Mouse (Mus musculus) limb, embryonic 10.5 days (tissue): ENCODE data around the gene Ift122. TPM values are rescaled to one million over a fixed set of nuclear protein-coding genes. Genes with fewer than 3 reads are reported as not detected.
"Not testable (repeated sequence)": the region's sequence is repeated elsewhere in the genome, so short reads cannot be mapped to it uniquely, and the experiment has no call there.

ENCODE experiments used
- DNase-seq: peaks from one replicate; pipeline ENCODE4 v3.0.0-alpha.2; 2017; ENCODE audit warnings: low spot score
- H3K27ac ChIP-seq: fragments of 300-500 bp; sonication (generic); 2 replicates; pipeline ENCODE4 v1.5.1; 2016; ENCODE audit warnings: mild to moderate bottlenecking
- H3K27me3 ChIP-seq: fragments of 300-500 bp; sonication (generic); 2 replicates; pipeline ENCODE4 v1.6.1; 2016; ENCODE audit warnings: low read depth, mild to moderate bottlenecking; ENCODE audit not compliant: poor library complexity, severe bottlenecking
- H3K36me3 ChIP-seq: fragments of 300-500 bp; sonication (generic); 2 replicates; pipeline ENCODE4 v1.6.1; 2016; ENCODE audit warnings: mild to moderate bottlenecking, moderate library complexity
- H3K4me1 ChIP-seq: fragments of 300-500 bp; sonication (generic); 2 replicates; pipeline ENCODE4 v1.6.1; 2016
- H3K4me3 ChIP-seq: fragments of 300-500 bp; sonication (generic); 2 replicates; pipeline ENCODE4 v1.5.1; 2016; ENCODE audit warnings: mild to moderate bottlenecking, moderate library complexity
- H3K9me3 ChIP-seq: fragments of 300-500 bp; sonication (generic); replicated peaks from 2 replicates; pipeline ENCODE4 v1.6.1; 2016; ENCODE audit warnings: mild to moderate bottlenecking
- WGBS: fragments of 180-500 bp; shearing (Covaris S2); methylation state at CpG from one replicate; pipeline ENCODE4 v1.1.7; 2016; 5-methylcytosine and 5-hydroxymethylcytosine counted together
- polyA plus RNA-seq: library from polyadenylated mRNA; unstranded; fragments of >200 nt; fragmentation: Nextera tagmentation; extraction: Ambion mirVana; gene quantifications from 2 replicates; pipeline ENCODE4 v1.2.1, GENCODE M21; 2016

The Ift122 gene
- polyA plus RNA-seq, 1 experiment from 2014 or later, result 34.2 TPM

DNA sequence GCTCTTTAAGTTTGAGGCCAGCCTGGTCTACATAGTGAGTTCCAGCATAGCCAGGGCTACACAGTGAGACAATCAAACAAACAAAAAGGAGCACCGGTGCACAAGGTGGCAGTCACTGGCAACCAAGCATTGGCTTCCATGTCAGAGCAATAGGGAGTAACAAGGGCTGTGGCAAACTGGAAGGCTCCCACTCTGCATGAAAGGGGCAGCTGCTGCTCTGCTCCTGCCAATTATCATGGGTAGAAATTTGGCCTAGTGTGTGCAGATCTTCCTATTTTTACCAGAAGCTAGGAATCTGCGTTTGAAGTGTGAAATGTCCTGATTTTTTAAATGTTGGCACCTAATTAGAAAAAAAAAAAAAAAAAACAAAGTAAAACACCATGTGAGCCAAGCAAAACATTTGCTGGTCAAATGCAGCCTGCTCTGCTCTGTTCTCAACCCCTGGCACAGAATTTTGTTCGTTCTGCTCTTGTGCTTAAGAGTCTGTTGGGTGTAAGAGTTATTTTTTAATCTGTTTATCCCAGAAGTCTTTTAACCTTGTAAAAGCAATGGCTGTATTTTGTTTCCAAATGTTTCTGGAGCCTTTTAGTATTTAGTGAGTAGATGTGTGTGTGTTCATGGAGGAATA is 2.6 kb downstream of the Ift122 start:
- Histone ChIP-seq H3K36me3 (peaks cover 4% of the 10 kb centered on the region), H3K9me3 (no peaks in the 10 kb centered on the region), H3K4me3 (no peak overlapping the region), H3K27me3 (no peaks in the 10 kb centered on the region), H3K27ac (no peak overlapping the region), H3K4me1 (peaks cover 25% of the 10 kb centered on the region)
- WGBS, result 90% methylated on average over 3 of the region's 3 CpGs
- DNase-seq, result no peak

DNA sequence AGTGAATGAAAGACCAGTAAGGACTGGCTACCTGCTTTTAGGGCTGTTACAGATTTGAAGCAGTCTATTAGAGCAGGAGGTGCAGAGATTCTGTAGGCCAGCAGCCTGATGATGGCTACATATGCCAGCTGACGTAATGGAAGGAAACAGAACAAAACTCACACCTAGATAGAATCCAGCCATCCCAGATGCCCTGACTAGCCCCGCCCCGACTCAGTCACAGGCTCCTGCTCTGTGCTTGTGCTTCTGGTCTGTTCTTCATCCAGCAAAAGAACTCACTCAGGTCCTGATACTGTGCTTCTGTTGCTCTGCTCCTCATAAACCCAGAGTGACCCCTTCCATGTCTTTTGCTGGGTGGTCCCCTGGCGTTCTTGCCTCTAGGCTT is 3.1 kb downstream of the Ift122 start:
- no peak for DNase-seq
- Histone ChIP-seq H3K27me3 (no peaks in the 10 kb centered on the region), H3K4me1 (peaks cover 25% of the 10 kb centered on the region), H3K4me3 (no peak overlapping the region), H3K27ac (no peak overlapping the region), H3K36me3 (no peaks in the 10 kb centered on the region), H3K9me3 (no peaks in the 10 kb centered on the region)
- 86% methylated on average over 4 of the region's 4 CpGs for WGBS

DNA sequence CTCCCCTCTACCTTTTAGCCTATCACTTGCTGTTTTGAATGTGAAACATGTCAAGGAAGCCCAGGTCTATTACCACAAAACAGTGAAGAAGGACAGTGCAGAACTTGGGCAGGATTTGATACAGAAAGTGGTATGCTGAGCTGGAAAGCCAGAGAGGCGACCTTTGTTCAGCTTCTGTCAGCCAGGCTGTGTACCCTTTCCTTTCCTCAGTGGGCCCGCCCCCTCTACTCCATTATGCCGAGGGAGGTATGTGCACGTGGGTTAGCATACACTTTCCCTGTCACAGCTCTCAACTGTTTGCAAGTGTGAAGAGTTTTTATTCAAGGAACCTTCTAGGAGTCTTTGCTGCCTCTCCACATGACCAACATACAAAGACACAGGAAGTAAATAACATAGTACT is 6.0 kb downstream of the Ift122 start:
- no peak overlapping the region for H3K27ac ChIP-seq
- WGBS, result 66% methylated on average over 4 of the region's 4 CpGs
- H3K27me3 ChIP-seq, result no peaks in the 10 kb centered on the region
- DNase-seq, result no peak
- H3K4me3 ChIP-seq, result no peak overlapping the region
- H3K4me1 ChIP-seq, result peaks cover 27% of the 10 kb centered on the region
- no peaks in the 10 kb centered on the region for H3K9me3 ChIP-seq
- peaks cover 13% of the 10 kb centered on the region for H3K36me3 ChIP-seq

DNA sequence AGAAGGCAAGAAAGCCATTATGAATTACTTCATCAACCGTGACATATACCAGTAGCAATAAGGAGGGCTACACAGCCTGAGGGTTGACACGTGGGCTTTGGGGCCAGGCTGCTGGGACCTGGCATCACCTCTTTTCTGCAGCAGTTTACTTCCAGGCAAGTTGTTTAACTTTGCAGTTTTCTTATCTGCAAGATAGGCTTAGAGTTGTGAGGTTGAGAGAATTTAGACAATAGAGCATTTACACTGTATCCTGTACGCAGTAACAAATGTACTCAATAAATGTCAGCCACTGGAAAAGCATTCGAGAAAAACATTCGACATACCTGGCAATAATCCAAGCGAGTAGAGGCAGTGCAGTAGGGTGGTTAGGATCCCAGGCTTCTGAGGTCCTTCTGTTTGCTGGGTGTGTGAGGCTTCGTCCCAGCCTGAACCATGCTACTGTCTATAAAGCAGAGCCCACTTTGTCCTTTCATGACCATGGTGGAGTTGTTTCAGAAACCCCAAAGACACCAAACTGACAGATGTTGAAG is 6.8 kb downstream of the Ift122 start:
- H3K27me3 ChIP-seq, result no peaks in the 10 kb centered on the region
- no peak overlapping the region for H3K4me3 ChIP-seq
- DNase-seq, result no peak
- 91% methylated on average over 7 of the region's 7 CpGs for whole genome bisulfite sequencing
- peaks cover 27% of the 10 kb centered on the region for H3K4me1 ChIP-seq
- H3K9me3 ChIP-seq, result no peaks in the 10 kb centered on the region
- H3K36me3 ChIP-seq, result peaks cover 21% of the 10 kb centered on the region
- H3K27ac ChIP-seq, result no peak overlapping the region

DNA sequence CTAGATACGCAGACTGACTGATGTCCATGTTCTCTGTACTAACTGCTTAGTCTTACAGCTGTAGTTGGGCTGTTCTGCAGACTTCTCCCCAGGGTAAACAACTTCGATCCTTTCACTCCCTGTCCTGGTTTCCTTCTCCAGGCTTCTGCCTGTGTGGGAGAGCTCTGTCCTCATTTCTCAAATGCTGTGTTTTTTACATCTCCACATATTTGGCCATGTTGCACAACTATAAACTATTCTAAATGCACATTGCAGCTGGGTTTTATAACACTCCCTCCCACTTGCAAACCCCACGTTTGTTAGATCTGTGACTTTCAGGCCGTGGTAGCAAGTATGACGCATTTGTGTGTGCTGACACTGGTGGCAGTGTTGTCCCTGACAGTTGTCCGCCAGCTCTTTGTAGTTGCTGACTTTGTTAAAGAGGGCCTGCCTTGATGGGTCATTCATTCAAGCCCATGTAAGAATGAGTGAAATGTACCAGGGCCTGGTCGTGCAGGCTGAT is 10.1 kb downstream of the Ift122 start:
- peaks cover 22% of the 10 kb centered on the region for H3K4me1 ChIP-seq
- H3K27me3 ChIP-seq, result no peaks in the 10 kb centered on the region
- no peak for DNase-seq
- H3K4me3 ChIP-seq, result no peak overlapping the region
- H3K27ac ChIP-seq, result no peak overlapping the region
- no peaks in the 10 kb centered on the region for H3K9me3 ChIP-seq
- WGBS, result 67% methylated on average over 7 of the region's 7 CpGs
- H3K36me3 ChIP-seq, result peaks cover 27% of the 10 kb centered on the region

DNA sequence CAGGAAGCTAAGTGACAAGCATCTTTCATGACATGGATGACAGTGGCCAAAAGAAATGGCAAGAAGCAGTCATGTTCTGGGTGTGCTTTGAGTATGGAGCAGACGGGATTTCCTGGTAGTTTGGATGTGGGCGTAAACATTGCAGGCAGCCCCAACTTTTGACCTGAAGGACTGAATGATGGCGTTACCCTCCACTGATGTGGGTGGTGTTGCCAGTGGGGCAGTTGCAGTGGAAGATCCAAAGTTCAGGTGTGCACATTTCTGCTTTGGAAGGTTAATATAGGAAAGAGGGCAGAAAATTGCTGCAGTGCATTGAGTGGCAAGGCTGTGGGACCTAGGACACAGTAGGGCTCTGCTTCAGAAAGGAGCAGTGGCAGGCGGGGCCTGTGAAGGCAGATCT is 12.0 kb downstream of the Ift122 start:
- 93% methylated on average over 4 of the region's 4 CpGs for WGBS
- no peak for DNase-seq
- H3K9me3 ChIP-seq, result no peaks in the 10 kb centered on the region
- H3K27ac ChIP-seq, result no peak overlapping the region
- no peak overlapping the region for H3K4me3 ChIP-seq
- H3K36me3 ChIP-seq, result peaks cover 27% of the 10 kb centered on the region
- H3K27me3 ChIP-seq, result no peaks in the 10 kb centered on the region
- H3K4me1 ChIP-seq, result peaks cover 22% of the 10 kb centered on the region

DNA sequence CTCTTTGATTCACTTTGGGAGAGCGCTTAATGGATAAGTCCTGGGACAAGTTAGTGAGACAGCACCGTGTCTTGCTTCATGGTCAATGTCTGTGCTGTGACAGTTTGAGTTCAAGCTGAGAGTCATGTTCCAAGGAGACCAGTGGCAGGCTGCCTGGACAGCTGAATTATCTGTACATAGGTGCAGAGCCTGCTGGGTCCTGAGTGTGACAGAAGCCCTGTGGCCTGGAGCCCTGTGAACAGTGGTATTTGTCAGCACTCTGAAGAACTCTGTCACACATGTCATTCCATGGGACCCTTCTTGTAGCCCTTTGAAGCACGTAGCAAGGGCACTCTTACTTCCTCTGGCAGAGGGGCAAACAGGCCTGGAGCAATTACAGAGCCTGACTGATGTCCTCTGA is 13.9 kb downstream of the Ift122 start:
- H3K4me3 ChIP-seq, H3K9me3 ChIP-seq, DNase-seq, H3K27ac ChIP-seq, H3K27me3 ChIP-seq: not testable (repeated sequence)
- H3K4me1 ChIP-seq, result peaks cover 17% of the 10 kb centered on the region
- H3K36me3 ChIP-seq, result peaks cover 27% of the 10 kb centered on the region
- no CpG with 5 or more reads among the region's 3 CpGs for WGBS

DNA sequence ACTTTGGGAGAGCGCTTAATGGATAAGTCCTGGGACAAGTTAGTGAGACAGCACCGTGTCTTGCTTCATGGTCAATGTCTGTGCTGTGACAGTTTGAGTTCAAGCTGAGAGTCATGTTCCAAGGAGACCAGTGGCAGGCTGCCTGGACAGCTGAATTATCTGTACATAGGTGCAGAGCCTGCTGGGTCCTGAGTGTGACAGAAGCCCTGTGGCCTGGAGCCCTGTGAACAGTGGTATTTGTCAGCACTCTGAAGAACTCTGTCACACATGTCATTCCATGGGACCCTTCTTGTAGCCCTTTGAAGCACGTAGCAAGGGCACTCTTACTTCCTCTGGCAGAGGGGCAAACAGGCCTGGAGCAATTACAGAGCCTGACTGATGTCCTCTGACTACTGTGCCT is 18.0 kb downstream of the Ift122 start:
- not testable (repeated sequence) for H3K9me3 ChIP-seq, H3K27ac ChIP-seq, H3K4me3 ChIP-seq, H3K4me1 ChIP-seq, H3K36me3 ChIP-seq, H3K27me3 ChIP-seq, DNase-seq
- whole genome bisulfite sequencing, result no CpG with 5 or more reads among the region's 3 CpGs

DNA sequence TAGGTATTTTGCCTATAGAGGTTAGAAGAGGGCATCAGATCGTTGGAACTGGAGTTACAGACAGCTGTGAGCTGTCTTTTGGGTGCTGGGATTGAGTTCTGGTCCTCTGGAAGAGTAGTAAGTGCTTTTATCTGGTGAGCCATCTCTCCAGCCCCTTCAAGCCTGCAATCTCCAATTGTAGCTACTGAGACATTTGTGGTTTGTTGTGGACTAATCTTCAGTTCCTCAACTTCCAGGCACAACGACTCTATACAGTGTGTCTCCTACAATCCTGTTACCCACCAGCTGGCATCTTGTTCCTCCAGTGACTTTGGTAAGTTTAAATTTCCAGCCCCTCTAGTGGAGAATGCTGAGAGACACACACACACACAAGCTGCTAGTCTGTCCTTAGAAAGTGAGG is 24.0 kb downstream of the Ift122 start:
- WGBS, result 85% methylated on average over 2 of the region's 2 CpGs
- Histone ChIP-seq H3K27me3 (no peaks in the 10 kb centered on the region), H3K4me1 (no peaks in the 10 kb centered on the region), H3K4me3 (no peak overlapping the region), H3K27ac (no peak overlapping the region), H3K9me3 (no peaks in the 10 kb centered on the region), H3K36me3 (peaks cover 54% of the 10 kb centered on the region)
- DNase-seq, result no peak

DNA sequence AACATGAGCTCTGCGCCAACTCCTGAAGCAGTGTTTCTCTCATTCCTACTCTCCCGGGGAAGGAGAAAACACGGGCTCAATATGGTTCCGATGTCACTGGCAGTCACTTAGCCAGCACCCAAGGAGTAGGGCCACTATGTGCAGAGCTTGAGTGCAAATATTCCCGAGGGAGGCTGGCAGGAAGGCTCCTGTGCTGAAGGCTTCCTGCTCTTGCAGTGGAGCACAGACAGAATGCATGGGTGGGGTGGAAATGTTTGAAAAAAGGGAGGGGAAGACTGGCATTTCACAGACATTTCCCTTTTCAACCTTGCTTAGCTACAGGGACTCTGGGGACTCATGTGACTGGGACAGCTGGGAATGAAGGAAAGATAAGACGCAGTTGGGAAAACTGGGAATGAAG is 25.4 kb downstream of the Ift122 start:
- Histone ChIP-seq H3K36me3 (peaks cover 58% of the 10 kb centered on the region), H3K4me1 (no peaks in the 10 kb centered on the region), H3K4me3 (no peak overlapping the region), H3K9me3 (no peaks in the 10 kb centered on the region), H3K27me3 (no peaks in the 10 kb centered on the region), H3K27ac (no peak overlapping the region)
- DNase-seq, result no peak
- WGBS, result 88% methylated on average over 6 of the region's 6 CpGs

DNA sequence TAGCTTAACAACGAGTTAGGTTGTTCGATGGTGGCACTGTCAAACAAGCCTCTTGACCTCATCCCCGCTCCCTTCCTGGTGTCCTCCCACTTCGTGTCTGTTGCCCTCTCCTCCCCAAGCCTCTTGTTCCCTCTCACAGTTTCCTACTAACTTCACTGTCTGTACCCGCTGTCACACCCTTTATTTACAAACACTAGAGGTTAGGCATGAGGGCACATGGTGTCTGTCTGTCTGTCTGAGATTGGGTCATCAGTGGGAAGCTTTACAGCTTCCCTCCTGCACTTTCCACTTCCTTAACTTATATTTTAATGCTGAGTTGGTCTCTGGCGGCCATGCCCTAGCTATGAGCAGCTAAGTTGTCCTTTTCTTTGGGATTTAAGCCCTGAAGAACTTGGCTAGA is 26.5 kb downstream of the Ift122 start:
- H3K36me3 ChIP-seq, result peaks cover 67% of the 10 kb centered on the region
- no peak for DNase-seq

DNA sequence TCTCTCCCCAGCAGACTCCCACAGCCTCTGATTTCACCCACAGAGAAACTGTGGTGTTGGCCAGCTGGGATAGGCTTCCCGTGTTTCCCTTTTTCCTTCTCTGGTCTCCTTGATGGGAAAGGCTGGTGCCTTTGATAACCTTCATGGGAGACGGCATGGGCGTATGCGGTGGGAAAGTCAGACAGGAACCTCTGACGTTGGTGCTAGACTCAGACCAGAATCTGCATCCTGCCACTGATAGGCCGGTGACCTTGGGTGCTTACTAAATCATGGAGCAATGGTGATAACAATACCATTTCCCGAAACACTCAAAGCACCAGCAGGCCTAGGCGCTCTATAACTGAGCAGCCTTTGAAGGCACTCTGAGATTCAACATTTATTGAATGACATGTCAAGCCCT is 27.5 kb downstream of the Ift122 start:
- no peaks in the 10 kb centered on the region for H3K9me3 ChIP-seq
- no peaks in the 10 kb centered on the region for H3K4me1 ChIP-seq
- WGBS, result 88% methylated on average over 8 of the region's 8 CpGs
- no peaks in the 10 kb centered on the region for H3K27me3 ChIP-seq
- no peak overlapping the region for H3K27ac ChIP-seq
- DNase-seq, result no peak
- H3K36me3 ChIP-seq, result peaks cover 67% of the 10 kb centered on the region
- no peak overlapping the region for H3K4me3 ChIP-seq

More for the DNA sequence above, 26.5 kb downstream of the Ift122 start:
- Histone ChIP-seq H3K27ac (no peak overlapping the region), H3K4me1 (no peaks in the 10 kb centered on the region), H3K9me3 (no peaks in the 10 kb centered on the region), H3K4me3 (no peak overlapping the region), H3K27me3 (no peaks in the 10 kb centered on the region)
- WGBS, result 87% methylated on average over 6 of the region's 6 CpGs

DNA sequence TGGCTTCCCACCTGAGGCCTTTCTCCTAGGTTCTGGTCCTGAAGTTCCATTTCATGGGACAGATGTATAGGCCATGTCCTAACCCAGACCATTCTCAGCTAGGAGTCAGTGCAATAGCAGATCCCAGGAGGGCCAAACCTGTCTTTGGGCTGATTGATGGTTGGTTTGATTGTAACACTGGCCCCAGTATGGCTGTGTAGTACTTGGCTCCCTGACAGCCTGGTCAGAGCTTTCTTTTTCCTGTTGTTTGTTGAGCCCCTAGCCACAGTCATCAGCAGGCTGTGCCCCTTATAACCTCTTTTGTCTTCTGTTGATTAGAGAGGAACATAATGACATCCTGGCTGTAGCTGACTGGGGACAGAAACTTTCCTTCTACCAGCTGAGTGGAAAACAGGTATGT is 30.7 kb downstream of the Ift122 start:
- no peak for DNase-seq
- Histone ChIP-seq H3K36me3 (peaks cover 67% of the 10 kb centered on the region), H3K27me3 (no peaks in the 10 kb centered on the region), H3K9me3 (no peaks in the 10 kb centered on the region), H3K4me1 (peaks cover 8% of the 10 kb centered on the region), H3K27ac (no peak overlapping the region), H3K4me3 (no peak overlapping the region)

DNA sequence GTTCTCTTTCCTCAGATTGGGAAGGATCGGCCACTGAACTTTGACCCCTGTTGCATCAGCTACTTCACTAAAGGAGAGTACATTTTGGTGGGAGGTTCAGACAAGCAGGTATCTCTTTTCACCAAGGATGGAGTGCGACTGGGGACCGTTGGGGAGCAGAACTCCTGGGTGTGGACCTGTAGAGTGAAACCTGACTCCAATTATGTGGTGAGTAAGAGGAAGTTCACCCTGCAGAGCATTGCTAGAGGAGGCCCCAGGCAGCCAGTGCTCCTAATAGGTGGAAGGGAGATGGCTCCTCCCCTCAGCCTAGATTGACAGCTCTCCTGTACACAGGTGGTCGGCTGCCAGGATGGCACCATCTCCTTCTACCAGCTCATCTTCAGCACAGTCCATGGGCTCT is 33.6 kb downstream of the Ift122 start:
- 60% methylated on average over 4 of the region's 4 CpGs for WGBS
- Histone ChIP-seq H3K36me3 (peaks cover 62% of the 10 kb centered on the region), H3K4me1 (peaks cover 8% of the 10 kb centered on the region), H3K9me3 (no peaks in the 10 kb centered on the region), H3K27ac (peak overlapping the region; percentile 30; the same call in 1 of the 2 replicates), H3K4me3 (no peak overlapping the region), H3K27me3 (no peaks in the 10 kb centered on the region)
- no peak for DNase-seq
